Mouse (Mus musculus) C2C12 (cell line): Measurements from ENCODE around the gene Slc16a6.

ENCODE experiments used
- CTCF ChIP-seq: IDR thresholded peaks from one replicate; pipeline ENCODE4 v1.5.1; 2011; ENCODE audit not compliant: control insufficient read depth, insufficient read depth, insufficient read length
- FOSL1 ChIP-seq: IDR thresholded peaks from one replicate; pipeline ENCODE4 v1.8.0; 2011; ENCODE audit warnings: mild to moderate bottlenecking, low read length; ENCODE audit not compliant: poor library complexity, insufficient read depth, severe bottlenecking
- MAX ChIP-seq: IDR thresholded peaks from one replicate; pipeline ENCODE4 v1.6.1; 2011; ENCODE audit warnings: mild to moderate bottlenecking, control low read depth
- MYOG ChIP-seq: IDR thresholded peaks from one replicate; pipeline ENCODE4 v1.6.1; 2011; ENCODE audit not compliant: control insufficient read depth, insufficient read length; ENCODE audit errors: extremely low read depth
- USF1 ChIP-seq: IDR thresholded peaks from one replicate; pipeline ENCODE4 v1.6.1; 2011; ENCODE audit warnings: low read depth, mild to moderate bottlenecking, control low read depth, moderate library complexity

GRCm38 (mm10) chr11:109445438-109446035, 27.9 kb downstream of the Slc16a6 start:
- no peak for TF ChIP-seq FOSL1
- no peak for TF ChIP-seq CTCF
- no peak for TF ChIP-seq MYOG
- TF ChIP-seq USF1: no peak
- no peak for TF ChIP-seq MAX
